Mouse (Mus musculus) hindbrain, embryonic 14.5 days (tissue): ENCODE results near the gene Bag1. TPM values are rescaled to one million over a fixed set of nuclear protein-coding genes. Genes with fewer than 3 reads are reported as not detected.

Experiments
- ATAC-seq: fragments of 200-750 bp; cut with Nextera tagmentation; 2 replicates; pipeline ENCODE4 v1.8.0; 2017; ENCODE audit warnings: moderate number of reproducible peaks, mild to moderate bottlenecking, moderate TSS enrichment, moderate library complexity; ENCODE audit not compliant: low FRiP score
- DNase-seq: peaks from one replicate; pipeline ENCODE4 v3.0.0-alpha.2; 2015; ENCODE audit warnings: low spot score
- H3K27ac ChIP-seq: fragments of 300-500 bp; sonication (generic); 2 replicates; pipeline ENCODE4 v1.5.1; 2014; ENCODE audit warnings: mild to moderate bottlenecking, moderate library complexity
- H3K27me3 ChIP-seq: fragments of 300-500 bp; sonication (generic); 2 replicates; pipeline ENCODE4 v1.6.1; 2014; ENCODE audit warnings: mild to moderate bottlenecking, low read length, mixed read lengths; ENCODE audit not compliant: control insufficient read depth, insufficient read depth
- H3K36me3 ChIP-seq: fragments of 300-500 bp; sonication (generic); replicated peaks from 2 replicates; pipeline ENCODE4 v1.6.1; 2014; ENCODE audit not compliant: control insufficient read depth, insufficient read depth
- H3K4me1 ChIP-seq: fragments of 300-500 bp; sonication (generic); replicated peaks from 2 replicates; pipeline ENCODE4 v1.6.1; 2014; ENCODE audit warnings: antibody characterized with exemption, low read length, mixed read lengths; ENCODE audit not compliant: control insufficient read depth, insufficient read depth
- H3K4me2 ChIP-seq: fragments of 300-500 bp; sonication (generic); replicated peaks from 2 replicates; pipeline ENCODE4 v1.6.1; 2014; ENCODE audit warnings: mild to moderate bottlenecking, moderate library complexity
- H3K4me3 ChIP-seq: fragments of 300-500 bp; sonication (generic); replicated peaks from 2 replicates; pipeline ENCODE4 v1.5.1; 2014; ENCODE audit warnings: mild to moderate bottlenecking, low read length
- H3K9ac ChIP-seq: fragments of 300-500 bp; sonication (generic); 2 replicates; pipeline ENCODE4 v1.6.1; 2014
- H3K9me3 ChIP-seq: fragments of 300-500 bp; sonication (generic); 2 replicates; pipeline ENCODE4 v1.6.1; 2016; ENCODE audit warnings: low read length; ENCODE audit not compliant: control insufficient read depth
- WGBS: fragments of 180-500 bp; shearing (Covaris S2); extraction: QIAGEN DNeasy Blood & Tissue Kit; methylation state at CpG from one replicate; pipeline ENCODE4 v1.1.7; 2014; 5-methylcytosine and 5-hydroxymethylcytosine counted together
- polyA plus RNA-seq: library from polyadenylated mRNA; unstranded; fragments of >200 nt; fragmentation: Nextera tagmentation; extraction: Ambion mirVana; gene quantifications from 2 replicates; pipeline ENCODE4 v1.2.1, GENCODE M21; 2014

Gene Bag1
- polyA plus RNA-seq: 207 and 215 TPM in 2 replicates

DNA sequence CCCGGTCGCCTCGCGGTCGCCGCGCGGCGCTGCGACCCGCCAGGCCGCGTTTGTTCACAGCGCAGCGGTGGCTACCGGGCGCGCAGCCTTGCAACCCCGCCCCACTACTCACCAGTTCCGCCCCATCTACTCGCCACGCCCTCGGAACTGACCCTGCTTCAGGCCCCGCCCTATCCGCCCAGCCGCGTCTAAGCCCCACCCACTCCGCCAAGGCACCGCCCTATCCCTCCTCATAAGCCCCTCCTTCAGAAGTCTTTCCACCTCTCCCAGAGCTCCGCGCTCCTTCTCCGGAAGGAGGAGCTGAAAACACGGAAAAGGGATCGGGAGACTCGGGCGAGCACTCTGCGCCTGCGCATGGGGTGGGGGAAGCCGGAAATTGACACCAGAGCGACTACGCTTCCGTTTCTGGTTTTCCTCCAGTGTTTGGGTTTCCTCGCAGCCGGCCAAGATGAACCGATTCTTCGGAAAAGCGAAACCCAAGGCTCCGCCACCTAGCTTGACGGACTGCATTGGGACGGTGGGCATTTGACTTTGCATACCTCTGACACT, at the start of gene Bag1, which contains the start of gene Chmp5:
TSS of gene Bag1 (minus strand) at position 135 of the 549 bp plus-strand sequence.
TSS of gene Chmp5 (plus strand) at position 248 of the 549 bp plus-strand sequence.
- H3K27me3 ChIP-seq: no peaks in the 10 kb centered on the region

DNA sequence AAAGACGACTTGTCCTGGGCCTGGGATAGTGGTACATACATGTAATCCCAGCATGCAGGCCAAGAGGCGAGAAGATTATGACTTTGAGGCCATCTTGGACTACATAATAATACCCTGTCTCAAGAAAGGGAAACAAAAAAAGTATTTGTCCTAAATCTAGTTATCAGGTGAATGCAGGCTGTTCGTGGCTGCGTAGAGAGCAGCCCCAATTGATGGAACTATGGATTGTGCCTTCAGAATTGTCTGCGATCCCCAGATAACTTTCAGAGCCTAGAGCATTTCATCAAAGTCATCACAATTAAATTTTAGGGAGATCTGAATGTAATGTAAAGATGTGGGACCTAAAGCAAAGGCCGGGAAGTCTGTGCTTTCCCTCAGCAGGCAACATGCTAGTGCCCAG, 48.2 kb upstream of the Bag1 start:
- H3K9me3 ChIP-seq: no peaks in the 10 kb centered on the region
- DNase-seq: no peak
- peaks cover 100% of the 10 kb centered on the region for H3K36me3 ChIP-seq
- H3K4me2 ChIP-seq: no peak overlapping the region
- H3K4me3 ChIP-seq: no peak overlapping the region
- no peak overlapping the region for H3K9ac ChIP-seq
- no peaks in the 10 kb centered on the region for H3K27me3 ChIP-seq
- ATAC-seq: no peak
- no peaks in the 10 kb centered on the region for H3K4me1 ChIP-seq
- no peak overlapping the region for H3K27ac ChIP-seq
- WGBS: 95% methylated on average over 6 of the region's 6 CpGs

More for the DNA sequence above, at the start of gene Bag1, which contains the start of gene Chmp5:
- peak; percentile 97 for DNase-seq
- Histone ChIP-seq H3K36me3 (peaks cover 61% of the 10 kb centered on the region), H3K9ac (peak within 1 kb of the TSS; percentile 92), H3K4me1 (peaks cover 26% of the 10 kb centered on the region), H3K4me3 (peak within 1 kb of the TSS; percentile 96), H3K4me2 (peak within 1 kb of the TSS; percentile 84), H3K9me3 (no peaks in the 10 kb centered on the region), H3K27ac (peak within 1 kb of the TSS; percentile 88)
- ATAC-seq: peak; percentile 98
- WGBS: under 1% methylated on average over 50 of the region's 50 CpGs

DNA sequence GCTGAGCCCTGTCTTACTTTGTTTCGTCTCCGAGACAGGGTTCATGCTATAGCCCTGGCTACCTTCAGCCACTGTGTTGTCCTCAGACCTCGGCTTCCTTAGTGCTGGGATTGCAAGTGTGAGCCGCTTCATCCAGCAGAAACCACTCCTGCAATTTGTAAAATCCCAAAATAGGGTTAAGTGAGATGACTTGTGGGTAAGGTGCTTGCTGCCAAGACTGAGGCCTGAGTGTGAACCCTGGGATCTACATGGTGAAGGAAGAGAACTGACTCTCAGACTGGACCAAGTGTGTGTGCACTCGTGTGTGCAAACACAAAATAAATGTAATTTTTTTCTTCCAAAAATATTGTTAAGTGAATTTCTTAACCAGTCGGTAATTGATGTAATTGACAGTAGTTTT, 41.5 kb upstream of the Bag1 start:
- H3K36me3 ChIP-seq: peaks cover 100% of the 10 kb centered on the region
- ATAC-seq (no peak), DNase-seq (no peak)
- 89% methylated on average over 6 of the region's 6 CpGs for WGBS
- H3K27ac ChIP-seq: no peak overlapping the region
- H3K4me3 ChIP-seq: no peak overlapping the region
- no peak overlapping the region for H3K4me2 ChIP-seq
- no peaks in the 10 kb centered on the region for H3K4me1 ChIP-seq
- no peak overlapping the region for H3K9ac ChIP-seq
- no peaks in the 10 kb centered on the region for H3K27me3 ChIP-seq
- no peaks in the 10 kb centered on the region for H3K9me3 ChIP-seq

DNA sequence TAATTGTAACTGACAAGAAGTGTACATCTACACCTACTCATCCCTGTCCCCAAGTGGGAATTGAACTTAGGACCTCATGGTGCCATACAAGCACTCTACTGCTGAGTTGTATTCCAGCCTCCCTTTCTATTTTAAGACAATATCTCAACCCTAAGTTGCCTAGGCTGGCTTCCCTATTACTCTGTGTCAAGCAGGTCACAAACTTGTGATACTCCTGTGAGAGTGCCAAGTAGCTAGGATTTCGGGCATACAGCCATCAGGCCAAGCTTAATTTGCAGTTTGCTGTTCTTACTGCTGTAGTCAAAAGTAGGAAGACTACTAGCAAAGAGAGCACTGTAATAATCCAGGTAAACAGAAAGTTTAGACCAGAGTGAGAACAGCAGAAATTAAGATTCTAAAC, 35.6 kb upstream of the Bag1 start:
- peaks cover 93% of the 10 kb centered on the region for H3K36me3 ChIP-seq
- H3K9ac ChIP-seq: no peak overlapping the region
- 87% methylated on average over 1 of the region's 1 CpGs for WGBS
- ATAC-seq (no peak), DNase-seq (no peak)
- H3K4me2 ChIP-seq: no peak overlapping the region
- no peak overlapping the region for H3K4me3 ChIP-seq
- no peaks in the 10 kb centered on the region for H3K27me3 ChIP-seq
- no peak overlapping the region for H3K27ac ChIP-seq
- no peaks in the 10 kb centered on the region for H3K4me1 ChIP-seq
- no peaks in the 10 kb centered on the region for H3K9me3 ChIP-seq

DNA sequence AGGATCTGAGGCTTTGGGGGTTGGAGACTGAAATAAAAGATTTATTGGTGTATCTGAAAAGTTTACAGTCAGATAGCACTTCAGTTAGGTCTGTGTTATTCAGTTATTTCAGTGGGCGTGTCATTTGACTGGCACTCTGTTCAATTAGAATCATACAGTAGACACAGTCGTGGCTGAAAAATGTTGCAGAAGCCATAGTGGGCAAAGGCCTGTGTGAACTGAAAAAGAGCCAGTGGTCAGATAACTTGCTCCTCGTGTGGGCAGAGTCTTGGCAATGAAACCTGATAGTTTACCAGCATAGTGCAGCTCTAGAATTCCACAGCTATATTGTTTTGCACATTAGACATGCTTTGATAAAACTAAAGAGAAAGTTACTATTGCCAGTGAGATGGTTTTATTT, 34.4 kb upstream of the Bag1 start:
- WGBS: 86% methylated on average over 3 of the region's 3 CpGs

DNA sequence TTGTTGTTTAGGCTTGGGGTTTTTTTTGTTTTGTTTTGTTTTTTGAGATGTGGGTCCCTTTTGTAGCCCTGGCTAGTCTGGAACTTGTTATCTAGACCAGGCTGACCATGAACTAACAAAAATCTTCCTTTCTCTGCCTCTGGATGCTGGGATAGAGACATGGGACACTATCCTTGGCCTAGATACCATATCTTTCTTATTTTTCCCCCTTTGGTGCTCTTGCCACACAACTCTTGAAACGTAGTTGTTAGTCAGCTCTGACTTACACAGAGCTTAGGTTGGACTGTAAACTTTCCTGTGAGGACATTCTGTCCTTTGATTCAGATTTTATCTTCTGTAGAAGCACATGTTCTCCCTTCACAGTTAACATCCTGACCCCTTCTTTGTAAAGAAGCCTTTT, 31.3 kb upstream of the Bag1 start:
- no peak overlapping the region for H3K4me3 ChIP-seq
- no peaks in the 10 kb centered on the region for H3K4me1 ChIP-seq
- ATAC-seq: no peak
- H3K27ac ChIP-seq: no peak overlapping the region
- H3K36me3 ChIP-seq: peaks cover 83% of the 10 kb centered on the region
- WGBS: 100% methylated on average over 1 of the region's 1 CpGs
- no peaks in the 10 kb centered on the region for H3K9me3 ChIP-seq
- no peak overlapping the region for H3K4me2 ChIP-seq
- H3K27me3 ChIP-seq: no peaks in the 10 kb centered on the region
- DNase-seq: no peak
- no peak overlapping the region for H3K9ac ChIP-seq

More for the DNA sequence above, 34.4 kb upstream of the Bag1 start:
- peaks cover 92% of the 10 kb centered on the region for H3K36me3 ChIP-seq
- H3K4me1 ChIP-seq: no peaks in the 10 kb centered on the region
- no peak overlapping the region for H3K27ac ChIP-seq
- H3K4me3 ChIP-seq: no peak overlapping the region
- H3K9ac ChIP-seq: no peak overlapping the region
- H3K9me3 ChIP-seq: no peaks in the 10 kb centered on the region
- no peaks in the 10 kb centered on the region for H3K27me3 ChIP-seq
- no peak overlapping the region for H3K4me2 ChIP-seq
- DNase-seq (no peak), ATAC-seq (no peak)

DNA sequence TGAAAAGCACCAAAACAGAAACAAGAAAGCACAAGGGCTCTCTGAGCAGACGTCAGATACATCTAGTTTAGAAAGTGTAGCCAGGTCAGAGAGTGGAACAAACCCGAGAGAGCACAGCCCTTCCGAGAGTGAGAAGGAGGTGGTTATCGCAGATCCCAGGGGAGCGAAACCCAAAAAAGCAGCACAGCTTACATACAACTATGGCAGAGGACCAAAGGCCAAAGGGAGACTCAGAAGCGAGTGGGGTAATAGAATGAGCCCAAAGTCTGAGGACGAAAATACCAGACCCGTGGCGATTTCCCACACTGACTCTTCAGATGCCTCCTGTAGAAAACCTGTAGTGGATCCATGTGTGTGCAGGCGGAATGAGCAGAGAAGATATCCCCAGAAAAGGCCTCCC, 28.6 kb upstream of the Bag1 start:
- DNase-seq (no peak), ATAC-seq (no peak)
- Histone ChIP-seq H3K4me2 (no peak overlapping the region), H3K4me3 (no peak overlapping the region), H3K9me3 (no peaks in the 10 kb centered on the region), H3K27me3 (no peaks in the 10 kb centered on the region), H3K4me1 (peaks cover 9% of the 10 kb centered on the region), H3K36me3 (peaks cover 62% of the 10 kb centered on the region), H3K9ac (no peak overlapping the region), H3K27ac (no peak overlapping the region)
- WGBS: 91% methylated on average over 10 of the region's 10 CpGs

DNA sequence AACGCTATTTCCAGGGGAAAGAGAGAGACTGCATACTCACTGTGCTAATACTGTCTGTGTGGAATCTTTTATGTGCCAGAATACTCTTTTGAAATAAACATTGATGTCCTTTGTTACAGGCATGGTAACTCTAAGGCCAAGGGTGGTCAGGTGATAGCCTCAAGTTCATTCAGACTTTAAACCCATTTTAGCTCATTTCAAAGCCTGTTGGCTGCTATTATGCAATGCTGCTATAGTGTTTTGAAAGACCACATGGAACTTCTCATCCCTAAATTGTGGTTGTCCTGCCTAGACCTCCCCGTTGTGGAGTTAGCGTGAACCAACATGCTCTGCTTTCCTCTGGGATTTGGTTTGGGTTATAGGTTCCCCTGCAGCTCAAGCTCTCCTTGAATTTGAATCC, 27.6 kb upstream of the Bag1 start:
- Histone ChIP-seq H3K9ac (no peak overlapping the region), H3K36me3 (peaks cover 53% of the 10 kb centered on the region), H3K4me3 (no peak overlapping the region), H3K27ac (no peak overlapping the region), H3K27me3 (no peaks in the 10 kb centered on the region), H3K9me3 (no peaks in the 10 kb centered on the region), H3K4me1 (peaks cover 10% of the 10 kb centered on the region), H3K4me2 (no peak overlapping the region)
- DNase-seq (no peak), ATAC-seq (no peak)
- 96% methylated on average over 3 of the region's 3 CpGs for WGBS

DNA sequence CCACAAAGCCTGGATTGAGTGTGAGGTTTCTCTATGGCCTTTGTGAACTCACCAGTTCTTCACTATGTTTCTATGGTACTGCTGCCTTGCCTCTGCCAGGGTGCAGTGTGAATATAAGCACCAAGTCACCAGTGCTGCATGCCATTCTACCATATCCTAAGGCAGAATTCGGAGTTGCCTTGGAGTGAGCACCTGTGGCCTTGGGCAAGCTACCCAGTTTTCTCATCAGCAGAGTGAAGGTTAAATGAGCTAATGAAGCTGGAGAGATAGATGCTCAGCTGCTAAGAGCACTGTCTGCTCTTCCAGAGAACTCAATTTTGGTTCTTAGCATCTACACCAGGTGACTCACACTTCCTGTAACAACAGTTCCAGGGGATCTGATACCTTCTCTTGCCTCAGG, 25.9 kb upstream of the Bag1 start:
- H3K4me2 ChIP-seq: no peak overlapping the region
- DNase-seq (no peak), ATAC-seq (no peak)
- H3K9ac ChIP-seq: no peak overlapping the region
- H3K9me3 ChIP-seq: no peaks in the 10 kb centered on the region
- no peak overlapping the region for H3K27ac ChIP-seq
- H3K4me3 ChIP-seq: no peak overlapping the region
- H3K4me1 ChIP-seq: peaks cover 16% of the 10 kb centered on the region
- peaks cover 36% of the 10 kb centered on the region for H3K36me3 ChIP-seq
- WGBS: 97% methylated on average over 1 of the region's 1 CpGs
- H3K27me3 ChIP-seq: no peaks in the 10 kb centered on the region

DNA sequence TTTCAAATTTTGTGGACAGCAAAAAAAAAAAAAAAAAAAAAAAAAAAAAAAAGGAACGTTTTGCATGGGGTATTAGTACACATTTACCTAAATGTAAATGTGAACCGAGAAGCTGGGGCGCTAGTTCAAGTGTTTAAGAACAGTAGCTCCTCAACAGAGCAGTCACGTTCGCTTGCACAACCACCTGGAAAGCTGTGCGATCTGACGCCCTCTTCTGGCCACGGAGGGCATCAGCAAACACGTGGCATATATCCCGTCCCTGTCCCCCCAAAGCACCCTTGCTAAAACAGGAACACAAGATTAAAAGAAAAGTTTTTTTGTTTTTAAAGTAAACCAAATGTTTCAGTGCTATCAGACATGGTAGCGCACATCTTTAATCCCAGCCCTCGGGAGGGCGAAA, 23.6 kb upstream of the Bag1 start:
- WGBS: 25% methylated on average over 13 of the region's 13 CpGs
- H3K4me3 ChIP-seq: peak overlapping the region; percentile 99

More for the DNA sequence above, 23.6 kb upstream of the Bag1 start:
- H3K36me3 ChIP-seq: peaks cover 28% of the 10 kb centered on the region
- H3K4me2 ChIP-seq: peak overlapping the region; percentile 81
- peak overlapping the region; percentile 93 for H3K9ac ChIP-seq
- H3K27me3 ChIP-seq: no peaks in the 10 kb centered on the region
- peaks cover 16% of the 10 kb centered on the region for H3K4me1 ChIP-seq
- no peaks in the 10 kb centered on the region for H3K9me3 ChIP-seq
- DNase-seq: peak; percentile 34
- no peak overlapping the region for H3K27ac ChIP-seq
- no peak for ATAC-seq
